Mouse (Mus musculus): ENCODE results near the gene Dock2. TPM values are rescaled to one million over a fixed set of nuclear protein-coding genes. Genes with fewer than 3 reads are reported as not detected.

Gene Dock2
- polyA plus RNA-seq, 1 experiment from 2014 or later = 3.0 TPM

DNA sequence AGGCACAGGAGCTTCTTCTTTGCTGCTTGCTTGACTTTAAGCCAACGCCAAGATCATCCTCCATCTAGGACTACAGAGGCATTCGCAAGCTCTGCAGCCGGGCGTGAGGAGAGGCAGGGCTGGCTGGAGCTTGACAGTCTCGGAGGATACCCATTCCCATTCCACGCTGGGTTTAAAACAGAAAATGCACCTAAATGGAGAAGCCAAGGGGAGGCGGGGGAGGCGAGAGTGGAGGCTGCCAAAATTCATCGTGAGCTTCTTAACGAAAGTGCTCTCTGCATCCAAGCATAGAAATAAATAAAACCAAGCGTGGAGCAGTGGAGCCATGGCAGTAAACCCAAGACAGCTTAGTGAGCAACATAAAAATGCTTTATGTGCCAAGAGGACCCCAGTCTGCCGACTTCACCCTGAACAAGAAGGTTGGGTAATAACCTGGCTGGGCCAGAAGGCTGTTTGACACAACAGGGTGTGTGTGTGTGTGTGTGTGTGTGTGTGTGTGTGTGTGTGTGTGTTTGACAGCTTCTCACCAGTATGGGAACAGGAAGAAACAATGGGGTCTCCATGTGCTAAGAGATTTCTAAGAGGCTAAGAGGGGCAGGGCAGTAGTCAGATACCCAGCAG lies 524.7 kb downstream of the Dock2 start:
- 83% methylated on average over 12 of the region's 12 CpGs for WGBS
- H3K4me1 ChIP-seq (ENCODE audit: control insufficient read depth, insufficient read depth, low read length) = no peaks in the 10 kb centered on the region
- H3K9me3 ChIP-seq (ENCODE audit: control insufficient read depth, low read depth, low read length) = no peaks in the 10 kb centered on the region
- H3K36me3 ChIP-seq (ENCODE audit: control insufficient read depth, insufficient read depth, low read length) = no peaks in the 10 kb centered on the region
- H3K4me3 ChIP-seq (ENCODE audit: low read depth, low read length) = no peak overlapping the region
- ATAC-seq (ENCODE audit: insufficient number of reproducible peaks, insufficient read depth, low FRiP score, low read depth) = no peak
- no peak overlapping the region for H3K9ac ChIP-seq (replicated peaks; ENCODE audit: low read depth, low read length)
- H3K27ac ChIP-seq (ENCODE audit: low read length) = no peak overlapping the region
- H3K27me3 ChIP-seq (ENCODE audit: control insufficient read depth, insufficient read depth, low read length) = no peaks in the 10 kb centered on the region
- H3K4me2 ChIP-seq (replicated peaks; ENCODE audit: low read depth, low read length) = no peak overlapping the region

DNA sequence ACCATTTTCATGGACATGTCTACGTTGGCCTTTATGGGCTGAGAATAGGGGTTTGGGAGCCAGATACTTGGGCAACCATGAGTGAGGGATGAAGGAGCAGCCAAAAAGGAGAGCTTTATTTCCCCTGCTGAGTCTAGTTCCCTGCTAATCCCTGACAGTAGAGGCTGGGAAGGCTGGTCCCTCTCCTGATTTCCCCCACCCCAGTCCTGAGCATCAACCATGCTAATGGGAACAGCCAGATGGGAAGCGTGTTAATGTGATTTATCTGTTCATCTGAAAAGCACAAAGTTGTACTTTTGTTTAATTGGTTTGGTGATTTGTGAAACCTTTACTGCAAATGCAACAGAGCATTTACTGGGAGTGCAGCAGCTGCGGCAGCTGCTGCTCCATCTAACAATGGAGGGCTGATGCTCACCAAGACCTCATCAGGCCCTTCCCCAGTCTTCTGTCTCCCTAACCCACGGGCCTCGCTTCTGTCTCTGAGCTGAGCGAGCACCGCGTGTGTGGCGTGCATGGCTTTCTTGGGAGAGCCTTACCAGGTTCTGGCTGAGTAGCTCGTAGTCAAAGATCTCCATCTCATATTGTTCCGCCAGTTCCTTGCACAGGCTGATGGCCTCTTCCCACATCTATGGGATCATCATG lies 526.0 kb downstream of the Dock2 start:
- no peaks in the 10 kb centered on the region for H3K27me3 ChIP-seq (ENCODE audit: control insufficient read depth, insufficient read depth, low read length)
- WGBS = 87% methylated on average over 11 of the region's 11 CpGs
- no peak overlapping the region for H3K27ac ChIP-seq (ENCODE audit: low read length)

GRCm38 (mm10) chr11:34242979-34243378 lies 540.7 kb downstream of the Dock2 start:
- ATAC-seq (ENCODE audit: insufficient number of reproducible peaks, insufficient read depth, low FRiP score, low read depth) = no peak
- Histone ChIP-seq H3K27ac (ENCODE audit: low read length) (no peak overlapping the region), H3K4me3 (ENCODE audit: low read depth, low read length) (no peak overlapping the region), H3K27me3 (ENCODE audit: control insufficient read depth, insufficient read depth, low read length) (no peaks in the 10 kb centered on the region), H3K9me3 (ENCODE audit: control insufficient read depth, low read depth, low read length) (peaks cover 4% of the 10 kb centered on the region; the same call in 1 of the 2 replicates), H3K4me2 (replicated peaks; ENCODE audit: low read depth, low read length) (no peak overlapping the region), H3K4me1 (ENCODE audit: control insufficient read depth, insufficient read depth, low read length) (no peaks in the 10 kb centered on the region), H3K36me3 (ENCODE audit: control insufficient read depth, insufficient read depth, low read length) (no peaks in the 10 kb centered on the region), H3K9ac (replicated peaks; ENCODE audit: low read depth, low read length) (no peak overlapping the region)
- 20% methylated on average over 6 of the region's 6 CpGs for WGBS

More for the DNA sequence above, 526.0 kb downstream of the Dock2 start:
- no peaks in the 10 kb centered on the region for H3K9me3 ChIP-seq (ENCODE audit: control insufficient read depth, low read depth, low read length)
- no peak overlapping the region for H3K4me3 ChIP-seq (ENCODE audit: low read depth, low read length)
- no peak overlapping the region for H3K4me2 ChIP-seq (replicated peaks; ENCODE audit: low read depth, low read length)
- no peaks in the 10 kb centered on the region for H3K36me3 ChIP-seq (ENCODE audit: control insufficient read depth, insufficient read depth, low read length)
- no peaks in the 10 kb centered on the region for H3K4me1 ChIP-seq (ENCODE audit: control insufficient read depth, insufficient read depth, low read length)
- no peak overlapping the region for H3K9ac ChIP-seq (replicated peaks; ENCODE audit: low read depth, low read length)
- no peak for ATAC-seq (ENCODE audit: insufficient number of reproducible peaks, insufficient read depth, low FRiP score, low read depth)

DNA sequence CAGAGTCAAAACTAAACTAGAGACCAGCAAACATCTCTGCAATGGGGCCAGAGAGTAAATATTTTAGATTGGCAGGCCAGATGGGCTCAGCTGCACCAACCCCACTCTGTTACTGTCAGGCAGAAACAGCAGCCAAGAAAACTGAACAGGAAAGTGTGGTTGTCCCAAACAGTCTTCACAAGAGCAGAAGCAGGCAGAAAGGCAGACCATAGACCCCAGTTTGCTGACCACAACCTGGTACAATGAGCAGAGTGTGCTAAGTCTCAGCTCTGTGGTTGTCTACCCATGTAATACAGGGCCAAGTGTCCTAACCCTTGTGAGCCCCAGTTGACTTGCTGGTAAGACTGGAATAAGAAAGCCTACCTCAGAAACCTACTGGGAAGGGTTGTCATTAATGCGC lies 543.4 kb downstream of the Dock2 start:
- no peak overlapping the region for H3K4me3 ChIP-seq (ENCODE audit: low read depth, low read length)
- no peaks in the 10 kb centered on the region for H3K36me3 ChIP-seq (ENCODE audit: control insufficient read depth, insufficient read depth, low read length)
- H3K9ac ChIP-seq (replicated peaks; ENCODE audit: low read depth, low read length) = no peak overlapping the region
- H3K27ac ChIP-seq (ENCODE audit: low read length) = no peak overlapping the region
- H3K4me1 ChIP-seq (ENCODE audit: control insufficient read depth, insufficient read depth, low read length) = no peaks in the 10 kb centered on the region
- no peaks in the 10 kb centered on the region for H3K27me3 ChIP-seq (ENCODE audit: control insufficient read depth, insufficient read depth, low read length)
- H3K9me3 ChIP-seq (ENCODE audit: control insufficient read depth, low read depth, low read length) = peaks cover 4% of the 10 kb centered on the region; the same call in 1 of the 2 replicates
- H3K4me2 ChIP-seq (replicated peaks; ENCODE audit: low read depth, low read length) = no peak overlapping the region
- 100% methylated on average over 1 of the region's 1 CpGs for WGBS
- ATAC-seq (ENCODE audit: insufficient number of reproducible peaks, insufficient read depth, low FRiP score, low read depth) = no peak

DNA sequence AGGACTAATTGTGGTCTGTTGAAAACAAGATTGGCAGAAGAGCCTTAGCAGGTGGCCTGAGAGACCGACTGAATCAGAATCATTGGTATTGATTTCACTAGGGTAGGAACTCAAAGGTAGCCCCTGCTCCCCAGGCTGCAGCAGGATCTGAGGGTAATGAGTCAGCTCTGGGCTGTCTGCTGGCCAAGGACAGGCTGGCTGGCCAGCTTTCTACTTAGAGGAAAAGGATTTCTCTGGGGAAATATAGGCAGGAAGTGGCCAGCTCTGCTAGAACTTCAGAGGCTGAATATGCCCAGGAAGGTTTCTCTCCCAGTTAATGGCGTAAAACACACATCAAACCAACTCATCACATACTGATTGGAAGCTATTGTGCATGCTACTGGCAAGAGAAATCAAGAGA lies 544.0 kb downstream of the Dock2 start:
- Histone ChIP-seq H3K27ac (ENCODE audit: low read length) (no peak overlapping the region), H3K9ac (replicated peaks; ENCODE audit: low read depth, low read length) (no peak overlapping the region), H3K4me1 (ENCODE audit: control insufficient read depth, insufficient read depth, low read length) (no peaks in the 10 kb centered on the region), H3K9me3 (ENCODE audit: control insufficient read depth, low read depth, low read length) (peaks cover 4% of the 10 kb centered on the region; the same call in 1 of the 2 replicates), H3K4me2 (replicated peaks; ENCODE audit: low read depth, low read length) (no peak overlapping the region), H3K4me3 (ENCODE audit: low read depth, low read length) (no peak overlapping the region), H3K27me3 (ENCODE audit: control insufficient read depth, insufficient read depth, low read length) (no peaks in the 10 kb centered on the region), H3K36me3 (ENCODE audit: control insufficient read depth, insufficient read depth, low read length) (no peaks in the 10 kb centered on the region)
- WGBS = 82% methylated on average over 2 of the region's 2 CpGs
- no peak for ATAC-seq (ENCODE audit: insufficient number of reproducible peaks, insufficient read depth, low FRiP score, low read depth)

DNA sequence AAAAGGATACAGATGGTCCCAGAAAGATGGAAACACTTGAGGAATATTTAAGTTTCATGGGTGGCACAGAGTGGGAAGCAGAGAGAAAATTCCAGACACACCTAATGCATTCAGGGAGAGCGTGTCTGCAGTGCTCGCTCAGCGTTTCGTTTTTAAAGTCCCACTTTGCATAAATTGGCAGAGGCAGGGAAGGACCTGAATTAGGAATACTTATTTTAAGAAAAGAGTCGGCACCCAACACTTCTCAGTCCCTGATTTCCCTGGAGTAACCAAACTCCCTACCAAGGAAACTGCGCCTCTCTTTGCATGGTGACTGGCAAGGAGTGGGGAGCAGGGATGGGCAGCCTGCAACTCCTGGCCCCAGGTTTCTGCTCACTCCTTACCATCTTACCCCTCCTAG lies 546.8 kb downstream of the Dock2 start:
- Histone ChIP-seq H3K27me3 (ENCODE audit: control insufficient read depth, insufficient read depth, low read length) (no peaks in the 10 kb centered on the region), H3K9ac (replicated peaks; ENCODE audit: low read depth, low read length) (no peak overlapping the region), H3K4me3 (ENCODE audit: low read depth, low read length) (no peak overlapping the region), H3K27ac (ENCODE audit: low read length) (no peak overlapping the region), H3K4me2 (replicated peaks; ENCODE audit: low read depth, low read length) (no peak overlapping the region), H3K36me3 (ENCODE audit: control insufficient read depth, insufficient read depth, low read length) (no peaks in the 10 kb centered on the region), H3K4me1 (ENCODE audit: control insufficient read depth, insufficient read depth, low read length) (no peaks in the 10 kb centered on the region), H3K9me3 (ENCODE audit: control insufficient read depth, low read depth, low read length) (peaks cover 4% of the 10 kb centered on the region; the same call in 1 of the 2 replicates)
- ATAC-seq (ENCODE audit: insufficient number of reproducible peaks, insufficient read depth, low FRiP score, low read depth) = no peak
- WGBS = 82% methylated on average over 6 of the region's 6 CpGs

DNA sequence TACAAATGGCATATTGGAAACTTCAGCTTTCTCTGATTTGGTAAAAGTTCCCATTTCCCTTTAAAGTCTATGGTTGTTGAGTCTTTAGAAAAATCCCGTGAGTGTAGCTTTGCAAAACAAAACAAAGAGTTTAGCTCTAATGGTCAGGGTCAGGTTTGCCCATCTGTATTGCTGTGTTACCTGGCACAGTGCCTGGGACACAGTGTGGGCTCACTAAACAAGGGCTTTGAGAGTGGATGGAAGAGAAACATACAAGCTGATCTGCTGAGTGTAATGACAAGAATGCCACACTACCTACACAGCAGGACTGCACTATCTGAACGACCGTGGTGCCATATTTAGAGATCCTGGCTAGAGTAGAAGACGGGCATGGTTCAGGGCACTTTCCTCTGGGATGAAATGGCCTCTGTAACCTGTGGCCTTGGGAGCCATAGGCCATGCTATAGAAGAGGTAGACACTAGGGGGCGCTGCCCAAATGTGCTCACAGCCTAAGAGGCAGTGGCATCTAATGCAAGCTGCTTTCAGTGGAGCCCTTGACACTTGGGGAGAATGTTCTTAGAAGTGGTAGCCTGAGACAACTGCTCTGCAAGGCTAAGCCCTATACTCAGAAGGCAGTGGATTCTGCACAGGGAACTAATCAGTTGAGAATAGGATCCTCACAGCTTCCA lies 547.5 kb downstream of the Dock2 start:
- Histone ChIP-seq H3K9ac (replicated peaks; ENCODE audit: low read depth, low read length) (no peak overlapping the region), H3K4me3 (ENCODE audit: low read depth, low read length) (no peak overlapping the region), H3K9me3 (ENCODE audit: control insufficient read depth, low read depth, low read length) (peaks cover 4% of the 10 kb centered on the region; the same call in 1 of the 2 replicates), H3K36me3 (ENCODE audit: control insufficient read depth, insufficient read depth, low read length) (no peaks in the 10 kb centered on the region), H3K27ac (ENCODE audit: low read length) (no peak overlapping the region), H3K27me3 (ENCODE audit: control insufficient read depth, insufficient read depth, low read length) (no peaks in the 10 kb centered on the region), H3K4me1 (ENCODE audit: control insufficient read depth, insufficient read depth, low read length) (no peaks in the 10 kb centered on the region), H3K4me2 (replicated peaks; ENCODE audit: low read depth, low read length) (no peak overlapping the region)
- no peak for ATAC-seq (ENCODE audit: insufficient number of reproducible peaks, insufficient read depth, low FRiP score, low read depth)
- WGBS = 48% methylated on average over 5 of the region's 5 CpGs

DNA sequence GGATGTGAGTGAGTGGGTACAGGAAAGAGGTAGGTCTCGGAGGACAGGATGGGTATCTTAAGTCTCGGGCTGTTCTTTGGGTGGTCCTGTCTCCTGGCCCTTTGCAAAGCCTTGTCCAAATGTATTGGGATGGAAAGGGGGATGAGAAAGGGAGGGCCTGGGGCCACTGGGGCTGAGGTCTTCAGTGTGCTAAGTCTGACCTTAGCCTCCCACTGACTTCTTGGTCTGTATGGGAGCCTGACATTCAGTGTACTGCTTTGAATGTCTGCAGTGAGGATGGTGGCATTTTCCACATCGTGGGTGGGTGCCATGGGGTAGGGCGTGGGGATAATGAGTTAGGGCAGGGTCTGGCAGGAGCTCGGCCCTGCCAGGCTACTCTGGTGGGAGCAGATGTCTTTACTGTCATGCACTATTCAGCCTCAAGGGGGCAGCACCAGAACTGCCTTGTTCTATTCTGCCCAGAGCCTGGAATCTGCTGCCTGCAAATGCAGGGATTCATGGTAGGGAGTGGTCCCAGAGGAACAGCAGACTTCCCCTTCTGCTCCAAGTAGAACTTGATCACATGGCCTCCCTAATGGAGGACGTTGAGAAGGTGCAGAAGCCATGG lies 554.8 kb downstream of the Dock2 start:
- Histone ChIP-seq H3K9ac (replicated peaks; ENCODE audit: low read depth, low read length) (no peak overlapping the region), H3K36me3 (ENCODE audit: control insufficient read depth, insufficient read depth, low read length) (no peaks in the 10 kb centered on the region), H3K27me3 (ENCODE audit: control insufficient read depth, insufficient read depth, low read length) (no peaks in the 10 kb centered on the region), H3K9me3 (ENCODE audit: control insufficient read depth, low read depth, low read length) (no peaks in the 10 kb centered on the region), H3K4me2 (replicated peaks; ENCODE audit: low read depth, low read length) (no peak overlapping the region), H3K27ac (ENCODE audit: low read length) (no peak overlapping the region), H3K4me1 (ENCODE audit: control insufficient read depth, insufficient read depth, low read length) (no peaks in the 10 kb centered on the region), H3K4me3 (ENCODE audit: low read depth, low read length) (no peak overlapping the region)
- WGBS = 37% methylated on average over 6 of the region's 6 CpGs
- peak; percentile 23; the same call in 1 of the 2 replicates for ATAC-seq (ENCODE audit: insufficient number of reproducible peaks, insufficient read depth, low FRiP score, low read depth)

Measured in stomach, embryonic 14.5 days (tissue).